Mouse (Mus musculus): Measurements from ENCODE around the gene Mesd.

- TF ChIP-seq POLR2A (IDR thresholded peaks at IDR 0.05; ENCODE audit: insufficient read depth, low read depth, low read length) (no peak), CTCF (IDR thresholded peaks at IDR 0.05; ENCODE audit: insufficient read depth, low read depth, low read length) (no peak)
These were observed 29.2 kb downstream of the Mesd start for GRCm38 (mm10) chr7:83913405-83913932.

All from olfactory bulb, adult 2 months (tissue).